Mouse (Mus musculus) intestine, embryonic 14.5 days (tissue): ENCODE data around the gene Foxp3. TPM values are rescaled to one million over a fixed set of nuclear protein-coding genes. Genes with fewer than 3 reads are reported as not detected.

ENCODE experiments used
- ATAC-seq: fragments of 200-750 bp; cut with Nextera tagmentation; replicated peaks from 2 replicates; pipeline ENCODE4 v1.8.0; 2017; ENCODE audit warnings: low read depth, moderate number of reproducible peaks, moderate TSS enrichment, moderate library complexity; ENCODE audit not compliant: low FRiP score, low TSS enrichment
- DNase-seq: peaks from one replicate; pipeline ENCODE4 v3.0.0-alpha.2; 2018; ENCODE audit warnings: low spot score
- H3K27ac ChIP-seq: fragments of 300-500 bp; sonication (generic); 2 replicates; pipeline ENCODE4 v1.5.1; 2014; ENCODE audit warnings: low read depth, mild to moderate bottlenecking, control low read depth
- H3K27me3 ChIP-seq: fragments of 300-500 bp; sonication (generic); replicated peaks from 2 replicates; pipeline ENCODE4 v1.6.1; 2014; ENCODE audit warnings: low read length, control low read depth; ENCODE audit not compliant: control insufficient read depth, insufficient read depth
- H3K36me3 ChIP-seq: fragments of 300-500 bp; sonication (generic); 2 replicates; pipeline ENCODE4 v1.6.1; 2014; ENCODE audit warnings: low read length, control low read depth; ENCODE audit not compliant: control insufficient read depth, insufficient read depth
- H3K4me1 ChIP-seq: fragments of 300-500 bp; sonication (generic); replicated peaks from 2 replicates; pipeline ENCODE4 v1.6.1; 2014; ENCODE audit warnings: low read length, control low read depth, mixed read lengths; ENCODE audit not compliant: control insufficient read depth, insufficient read depth
- H3K4me2 ChIP-seq: fragments of 300-500 bp; sonication (generic); 2 replicates; pipeline ENCODE4 v1.6.1; 2014; ENCODE audit warnings: low read length
- H3K4me3 ChIP-seq: fragments of 300-500 bp; sonication (generic); 2 replicates; pipeline ENCODE4 v1.5.1; 2014; ENCODE audit warnings: low read depth, low read length, control low read depth, mixed read lengths
- H3K9ac ChIP-seq: fragments of 300-500 bp; sonication (generic); 2 replicates; pipeline ENCODE4 v1.6.1; 2014; ENCODE audit warnings: mild to moderate bottlenecking, low read length
- H3K9me3 ChIP-seq: fragments of 300-500 bp; sonication (generic); 2 replicates; pipeline ENCODE4 v1.6.1; 2016; ENCODE audit warnings: low read length, control low read depth; ENCODE audit not compliant: control insufficient read depth
- WGBS: fragments of 180-500 bp; shearing (Covaris S2); extraction: QIAGEN DNeasy Blood & Tissue Kit; methylation state at CpG from one replicate; pipeline ENCODE4 v1.1.7; 2014; 5-methylcytosine and 5-hydroxymethylcytosine counted together
- polyA plus RNA-seq: library from polyadenylated mRNA; unstranded; fragments of >200 nt; fragmentation: Nextera tagmentation; extraction: Ambion mirVana; gene quantifications from 2 replicates; pipeline ENCODE4 v1.2.1, GENCODE M21; 2014

Gene Foxp3
- polyA plus RNA-seq, 1 experiment from 2014 or later = 0.05 TPM

- Histone ChIP-seq H3K9ac (no peak overlapping the region), H3K9me3 (no peaks in the 10 kb centered on the region), H3K4me2 (peak overlapping the region; percentile 57), H3K36me3 (no peaks in the 10 kb centered on the region), H3K4me1 (0 out of 2 replicates have a peak, but pooled peaks cover 5% of the 10 kb centered on the region), H3K27ac (no peak overlapping the region), H3K4me3 (0 out of 2 replicates have a peak overlapping the region, but pooled peaks have one; percentile 49), H3K27me3 (no peaks in the 10 kb centered on the region)
- ATAC-seq (no peak), DNase-seq (no peak)
- 68% methylated on average over 10 of the region's 10 CpGs for WGBS
Observed at GRCm38 (mm10) chrX:7572466-7572865, 978 bp upstream of the Foxp3 start.

GRCm38 (mm10) chrX:7574087-7574884, 842 bp downstream of the Foxp3 start, which contains the start of gene Ppp1r3f:
Ppp1r3f (minus strand) TSS chrX:7574283.
- 0 out of 2 replicates have a peak, but pooled peaks cover 5% of the 10 kb centered on the region for H3K4me1 ChIP-seq
- peak within 1 kb of the TSS; percentile 57 for H3K4me2 ChIP-seq
- peak; percentile 99 for ATAC-seq
- no peaks in the 10 kb centered on the region for H3K36me3 ChIP-seq
- WGBS = 12% methylated on average over 57 of the region's 65 CpGs
- H3K4me3 ChIP-seq = peak within 1 kb of the TSS; percentile 49
- H3K9me3 ChIP-seq = no peaks in the 10 kb centered on the region
- no peaks in the 10 kb centered on the region for H3K27me3 ChIP-seq
- H3K9ac ChIP-seq = peak within 1 kb of the TSS; percentile 66
- peak; percentile 88 for DNase-seq
- peak within 1 kb of the TSS; percentile 83 for H3K27ac ChIP-seq

GRCm38 (mm10) chrX:7574885-7575231, 1.4 kb downstream of the Foxp3 start:
- Histone ChIP-seq H3K36me3 (no peaks in the 10 kb centered on the region), H3K9ac (no peak overlapping the region), H3K9me3 (no peaks in the 10 kb centered on the region), H3K4me2 (peak overlapping the region; percentile 48), H3K27me3 (no peaks in the 10 kb centered on the region), H3K4me3 (peak overlapping the region; percentile 49), H3K27ac (no peak overlapping the region; the same call in 1 of the 2 replicates), H3K4me1 (0 out of 2 replicates have a peak, but pooled peaks cover 5% of the 10 kb centered on the region)
- DNase-seq (no peak), ATAC-seq (no peak)
- 33% methylated on average over 3 of the region's 6 CpGs for WGBS

- ATAC-seq = no peak
- no peak overlapping the region for H3K9ac ChIP-seq
- 94% methylated on average over 2 of the region's 2 CpGs for WGBS
- no peak overlapping the region for H3K4me2 ChIP-seq
- no peak overlapping the region for H3K27ac ChIP-seq
- H3K36me3 ChIP-seq = no peaks in the 10 kb centered on the region
- no peak for DNase-seq
- H3K27me3 ChIP-seq = no peaks in the 10 kb centered on the region
- H3K4me1 ChIP-seq = no peaks in the 10 kb centered on the region
- H3K4me3 ChIP-seq = no peak overlapping the region
- no peaks in the 10 kb centered on the region for H3K9me3 ChIP-seq
Observed at GRCm38 (mm10) chrX:7581151-7581550, 7.7 kb downstream of the Foxp3 start.

- Histone ChIP-seq H3K27me3 (no peaks in the 10 kb centered on the region), H3K36me3 (no peaks in the 10 kb centered on the region), H3K9ac (no peak overlapping the region), H3K9me3 (no peaks in the 10 kb centered on the region), H3K4me3 (no peak overlapping the region), H3K4me1 (no peaks in the 10 kb centered on the region), H3K27ac (no peak overlapping the region), H3K4me2 (no peak overlapping the region)
- 95% methylated on average over 11 of the region's 11 CpGs for WGBS
- DNase-seq = no peak
- ATAC-seq = no peak
Observed at GRCm38 (mm10) chrX:7583881-7584280, 10.4 kb downstream of the Foxp3 start.

- H3K9ac ChIP-seq = no peak overlapping the region
- no peak overlapping the region for H3K4me2 ChIP-seq
- H3K36me3 ChIP-seq = no peaks in the 10 kb centered on the region
- no peak for DNase-seq
- no peak for ATAC-seq
- H3K4me1 ChIP-seq = no peaks in the 10 kb centered on the region
- H3K9me3 ChIP-seq = no peaks in the 10 kb centered on the region
- H3K4me3 ChIP-seq = no peak overlapping the region
- no peaks in the 10 kb centered on the region for H3K27me3 ChIP-seq
- 97% methylated on average over 3 of the region's 5 CpGs for WGBS
- no peak overlapping the region for H3K27ac ChIP-seq
Observed at GRCm38 (mm10) chrX:7586356-7586755, 12.9 kb downstream of the Foxp3 start.

GRCm38 (mm10) chrX:7595371-7595770, 21.9 kb downstream of the Foxp3 start:
- Histone ChIP-seq H3K4me1 (no peaks in the 10 kb centered on the region), H3K36me3 (peaks cover 26% of the 10 kb centered on the region), H3K9ac (no peak overlapping the region), H3K4me3 (no peak overlapping the region), H3K27me3 (no peaks in the 10 kb centered on the region), H3K27ac (no peak overlapping the region), H3K9me3 (no peaks in the 10 kb centered on the region), H3K4me2 (no peak overlapping the region)
- no peak for DNase-seq
- no peak for ATAC-seq
- WGBS = 86% methylated on average over 9 of the region's 9 CpGs

- Histone ChIP-seq H3K9me3 (no peaks in the 10 kb centered on the region), H3K36me3 (peaks cover 7% of the 10 kb centered on the region; the same call in 1 of the 2 replicates), H3K27me3 (peaks cover 5% of the 10 kb centered on the region; the same call in 1 of the 2 replicates), H3K4me3 (no peak overlapping the region), H3K4me2 (peak overlapping the region; percentile 58), H3K9ac (no peak overlapping the region), H3K27ac (no peak overlapping the region), H3K4me1 (no peaks in the 10 kb centered on the region)
- no peak for DNase-seq
- WGBS = 82% methylated on average over 7 of the region's 7 CpGs
- ATAC-seq = no peak
Observed at GRCm38 (mm10) chrX:7604004-7604403, 30.6 kb downstream of the Foxp3 start.
